Mouse (Mus musculus): Measurements from ENCODE around the gene Gpr182. TPM values are rescaled to one million over a fixed set of nuclear protein-coding genes. Genes with fewer than 3 reads are reported as not detected.

The Gpr182 gene
- polyA plus RNA-seq (2012; fragmentation: generic; extraction: Trizol) = under 1 TPM; 0.05 to 0.27 TPM

GRCm38 (mm10) chr10:127751548-127751947, at the start of gene Gpr182:
Gene Gpr182 (minus strand): TSS chr10:127751732.

GRCm38 (mm10) chr10:127800891-127801290, 49.4 kb upstream of the Gpr182 start, which contains the start of gene Rdh16:
Gene Rdh16 (plus strand): TSS chr10:127801152.

DNA sequence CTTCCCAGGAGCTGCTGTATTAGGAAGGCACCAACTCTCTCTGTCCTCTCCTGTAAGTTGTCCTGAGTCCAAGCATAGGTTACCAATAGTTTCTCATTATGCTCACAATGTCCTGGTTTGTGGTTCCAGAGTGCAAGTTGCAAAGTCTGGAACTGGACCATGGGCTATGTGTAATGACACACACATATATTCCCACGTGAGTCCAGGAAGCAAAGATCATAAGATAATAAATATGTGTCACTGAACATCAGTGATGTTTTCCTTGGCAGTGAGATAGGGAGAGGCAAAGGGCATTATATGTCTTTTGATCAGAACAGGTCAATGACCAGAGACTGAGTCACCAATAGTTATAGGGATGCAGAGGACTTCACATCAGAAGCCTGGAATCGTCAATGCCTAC, 24.5 kb upstream of the Gpr182 start, which contains the start of gene Rdh9:
TSS of gene Rdh9 (plus strand) at position 376 of the 400 bp plus-strand sequence.

GRCm38 (mm10) chr10:127759181-127760110, 7.9 kb upstream of the Gpr182 start, which contains the start of the genes Rdh1 and Rdh16f1:
Gene Rdh1 (plus strand): TSS chr10:127759721.
Gene Rdh16f1 (plus strand): TSS chr10:127759787.

GRCm38 (mm10) chr10:127739083-127739660, 12.4 kb downstream of the Gpr182 start, which contains the start of gene Zbtb39:
Gene Zbtb39 (plus strand): TSS chr10:127739538.

DNA sequence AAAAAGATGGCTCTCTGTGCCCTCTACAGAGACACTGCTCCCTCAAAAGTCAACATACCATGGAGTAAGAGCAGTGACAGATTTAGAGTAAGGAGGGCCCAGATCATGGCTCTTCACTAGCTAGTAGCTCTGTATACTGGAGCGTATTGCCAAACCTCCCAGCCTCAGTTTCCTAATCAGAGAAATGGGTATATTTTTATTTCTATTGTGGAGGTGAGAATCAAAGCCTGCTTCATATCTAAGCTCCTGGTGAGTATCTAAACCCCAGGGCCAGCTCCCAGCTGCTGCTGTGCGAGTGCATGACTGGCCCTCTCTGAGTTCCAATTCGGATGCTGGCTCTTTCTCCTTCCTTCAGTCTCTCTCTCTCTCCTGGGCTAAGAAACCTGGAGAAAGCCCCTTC, 27.4 kb downstream of the Gpr182 start, which contains the start of gene Tac2:
TSS of gene Tac2 (plus strand) at position 301 of the 400 bp plus-strand sequence.

GRCm38 (mm10) chr10:127704766-127705220, 46.7 kb downstream of the Gpr182 start, which contains the start of gene Myo1a:
Gene Myo1a (plus strand): TSS chr10:127705170.

Other genes starting within 250 kb of the Gpr182 start
- gene Ndufa4l2, start 236.8 kb downstream of the Gpr182 start, polyA plus RNA-seq (2012; fragmentation: generic; extraction: Trizol) = under 1 TPM; 0.23 to 0.73 TPM
- 100 to 1,000 TPM in 1 of 2 experiments, 10 to 100 TPM in 1; 59.7 to 274 TPM for gene Shmt2, start 229.3 kb downstream of the Gpr182 start, polyA plus RNA-seq (2012; fragmentation: generic; extraction: Trizol)
- gene Nxph4, start 217.2 kb downstream of the Gpr182 start, polyA plus RNA-seq (2012; fragmentation: generic; extraction: Trizol) = 1 to 10 TPM; 1.7 to 2.9 TPM
- 100 to 1,000 TPM in 1 of 2 experiments, 10 to 100 TPM in 1; 76.0 to 618 TPM for gene Lrp1, start 130.6 kb downstream of the Gpr182 start, polyA plus RNA-seq (2012; fragmentation: generic; extraction: Trizol)
- 10 to 100 TPM; 24.6 to 55.2 TPM for gene Stat6, start 108.7 kb downstream of the Gpr182 start, polyA plus RNA-seq (2012; fragmentation: generic; extraction: Trizol)
- 1 to 10 TPM; 2.0 to 8.1 TPM for gene Nemp1, start 84.8 kb downstream of the Gpr182 start, polyA plus RNA-seq (2012; fragmentation: generic; extraction: Trizol)
- 10 to 100 TPM; 29.5 to 92.6 TPM for gene Nab2, start 83.2 kb downstream of the Gpr182 start, polyA plus RNA-seq (2012; fragmentation: generic; extraction: Trizol)
- under 1 TPM; 0.15 to 0.47 TPM for gene Myo1a, start 46.6 kb downstream of the Gpr182 start, polyA plus RNA-seq (2012; fragmentation: generic; extraction: Trizol)
- not detected for gene Tac2, start 27.3 kb downstream of the Gpr182 start, polyA plus RNA-seq (2012; fragmentation: generic; extraction: Trizol)
- gene Zbtb39, start 12.2 kb downstream of the Gpr182 start, polyA plus RNA-seq (2012; fragmentation: generic; extraction: Trizol) = 1 to 10 TPM in 1 of 2 experiments, under 1 TPM in 1; 0.61 to 3.7 TPM
- under 1 TPM; 0.01 to 0.04 TPM for gene Rdh1, start 8.0 kb upstream of the Gpr182 start, polyA plus RNA-seq (2012; fragmentation: generic; extraction: Trizol)
- under 1 TPM in 1 of 2 experiments, not detected in 1; 0.04 TPM for gene Rdh16f1, start 8.1 kb upstream of the Gpr182 start, polyA plus RNA-seq (2012; fragmentation: generic; extraction: Trizol)
- gene Rdh9, start 24.7 kb upstream of the Gpr182 start, polyA plus RNA-seq (2012; fragmentation: generic; extraction: Trizol) = under 1 TPM; 0.04 to 0.34 TPM
- not detected for gene Rdh16, start 49.4 kb upstream of the Gpr182 start, polyA plus RNA-seq (2012; fragmentation: generic; extraction: Trizol)
- gene Rdh19, start 98.2 kb upstream of the Gpr182 start, polyA plus RNA-seq (2012; fragmentation: generic; extraction: Trizol) = not detected
- under 1 TPM in 1 of 2 experiments, not detected in 1; 0.02 TPM for gene Rdh16f2, start 114.7 kb upstream of the Gpr182 start, polyA plus RNA-seq (2012; fragmentation: generic; extraction: Trizol)
- not detected for gene Rdh7, start 137.1 kb upstream of the Gpr182 start, polyA plus RNA-seq (2012; fragmentation: generic; extraction: Trizol)
- not detected for gene Sdr9c7, start 146.8 kb upstream of the Gpr182 start, polyA plus RNA-seq (2012; fragmentation: generic; extraction: Trizol)

Data from C3H10T1/2 (cell line).